Mouse (Mus musculus): ENCODE data around the gene Ninl. TPM values are rescaled to one million over a fixed set of nuclear protein-coding genes. Genes with fewer than 3 reads are reported as not detected.
A peak's percentile ranks its signal among the peaks of the same experiment; 100 is the strongest.
"Not testable (repeated sequence)": the region's sequence is repeated elsewhere in the genome, so short reads cannot be mapped to it uniquely, and the experiment has no call there.

Ninl gene
- polyA plus RNA-seq, 1 experiment from 2014 or later: 5.0 TPM

GRCm38 (mm10) chr2:150910295-150910881, 128.8 kb downstream of the Ninl start:
- H3K36me3 ChIP-seq: no peaks in the 10 kb centered on the region
- no peaks in the 10 kb centered on the region for H3K9me3 ChIP-seq
- peak overlapping the region; percentile 56 for H3K4me3 ChIP-seq
- no peak for ATAC-seq (ENCODE audit: low FRiP score)
- peak overlapping the region; percentile 59 for H3K4me2 ChIP-seq
- no peak overlapping the region for H3K27ac ChIP-seq
- peaks cover 5% of the 10 kb centered on the region for H3K4me1 ChIP-seq (replicated peaks)
- WGBS: 50% methylated on average over 7 of the region's 10 CpGs
- peak overlapping the region; percentile 66; the same call in 1 of the 2 replicates for H3K9ac ChIP-seq
- 0 out of 2 replicates have a peak, but pooled peaks cover 4% of the 10 kb centered on the region for H3K27me3 ChIP-seq

- H3K4me3 ChIP-seq: peak overlapping the region; percentile 56
- H3K4me1 ChIP-seq (replicated peaks): peaks cover 5% of the 10 kb centered on the region
- no peaks in the 10 kb centered on the region for H3K9me3 ChIP-seq
- peak overlapping the region; percentile 66 for H3K9ac ChIP-seq
- peak overlapping the region; percentile 76 for H3K27ac ChIP-seq
- no peaks in the 10 kb centered on the region for H3K36me3 ChIP-seq
- WGBS: under 1% methylated on average over 35 of the region's 35 CpGs
- H3K27me3 ChIP-seq: 0 out of 2 replicates have a peak, but pooled peaks cover 4% of the 10 kb centered on the region
- peak overlapping the region; percentile 59 for H3K4me2 ChIP-seq
- ATAC-seq (ENCODE audit: low FRiP score): peak; percentile 94
Observed at GRCm38 (mm10) chr2:150909429-150910039, 129.6 kb downstream of the Ninl start.

- H3K27me3 ChIP-seq; H3K4me1 ChIP-seq (replicated peaks); H3K36me3 ChIP-seq; H3K27ac ChIP-seq; H3K9me3 ChIP-seq; ATAC-seq (ENCODE audit: low FRiP score); H3K9ac ChIP-seq: not testable (repeated sequence)
- peak overlapping the region; percentile 56 for H3K4me3 ChIP-seq
- peak overlapping the region; percentile 59 for H3K4me2 ChIP-seq
- WGBS: 58% methylated on average over 6 of the region's 6 CpGs
Observed at GRCm38 (mm10) chr2:150908881-150909280, 130.3 kb downstream of the Ninl start.

- peak within 1 kb of the TSS; percentile 96 for H3K9ac ChIP-seq
- peaks cover 22% of the 10 kb centered on the region for H3K4me1 ChIP-seq (replicated peaks)
- H3K4me3 ChIP-seq: peak within 1 kb of the TSS; percentile 96
- 39% methylated on average over 9 of the region's 9 CpGs for WGBS
- 0 out of 2 replicates have a peak, but pooled peaks cover 4% of the 10 kb centered on the region for H3K27me3 ChIP-seq
- ATAC-seq (ENCODE audit: low FRiP score): no peak; the same call in 1 of the 2 replicates
- H3K9me3 ChIP-seq: no peaks in the 10 kb centered on the region
- H3K27ac ChIP-seq: peak within 1 kb of the TSS; percentile 93
- peak within 1 kb of the TSS; percentile 87 for H3K4me2 ChIP-seq
- H3K36me3 ChIP-seq: peaks cover 5% of the 10 kb centered on the region; the same call in 1 of the 2 replicates
Observed at GRCm38 (mm10) chr2:150904936-150905450, 134.2 kb downstream of the Ninl start, which contains the start of gene Gins1. Gins1 (plus strand) TSS chr2:150905400.

GRCm38 (mm10) chr2:150904272-150904935, 134.8 kb downstream of the Ninl start, which contains the start of gene Abhd12:
Abhd12 (minus strand) TSS chr2:150904741.
- Histone ChIP-seq H3K4me2 (peak within 1 kb of the TSS; percentile 87), H3K9ac (peak within 1 kb of the TSS; percentile 96), H3K27me3 (0 out of 2 replicates have a peak, but pooled peaks cover 4% of the 10 kb centered on the region), H3K4me3 (peak within 1 kb of the TSS; percentile 96), H3K4me1 (replicated peaks) (peaks cover 20% of the 10 kb centered on the region), H3K9me3 (no peaks in the 10 kb centered on the region), H3K36me3 (peaks cover 5% of the 10 kb centered on the region; the same call in 1 of the 2 replicates), H3K27ac (peak within 1 kb of the TSS; percentile 93)
- WGBS: under 1% methylated on average over 72 of the region's 72 CpGs
- ATAC-seq (ENCODE audit: low FRiP score): peak; percentile 98

GRCm38 (mm10) chr2:150902347-150902746, 136.8 kb downstream of the Ninl start:
- 84% methylated on average over 8 of the region's 8 CpGs for WGBS
- no peak for ATAC-seq (ENCODE audit: low FRiP score)
- Histone ChIP-seq H3K4me1 (replicated peaks) (peaks cover 25% of the 10 kb centered on the region), H3K9me3 (no peaks in the 10 kb centered on the region), H3K36me3 (peaks cover 5% of the 10 kb centered on the region; the same call in 1 of the 2 replicates), H3K27me3 (0 out of 2 replicates have a peak, but pooled peaks cover under 1% of the 10 kb centered on the region), H3K4me2 (peak overlapping the region; percentile 87), H3K27ac (no peak overlapping the region), H3K9ac (peak overlapping the region; percentile 1; the same call in 1 of the 2 replicates), H3K4me3 (no peak overlapping the region)

- H3K36me3 ChIP-seq: peaks cover 9% of the 10 kb centered on the region
- WGBS: 92% methylated on average over 6 of the region's 6 CpGs
- H3K4me3 ChIP-seq: no peak overlapping the region
- no peak overlapping the region for H3K27ac ChIP-seq
- ATAC-seq (ENCODE audit: low FRiP score): no peak
- no peaks in the 10 kb centered on the region for H3K9me3 ChIP-seq
- peaks cover 25% of the 10 kb centered on the region for H3K4me1 ChIP-seq (replicated peaks)
- H3K9ac ChIP-seq: no peak overlapping the region
- H3K27me3 ChIP-seq: no peaks in the 10 kb centered on the region
- no peak overlapping the region for H3K4me2 ChIP-seq
Observed at GRCm38 (mm10) chr2:150900341-150900740, 138.8 kb downstream of the Ninl start.

- H3K4me2 ChIP-seq: no peak overlapping the region
- H3K9ac ChIP-seq: no peak overlapping the region
- no peaks in the 10 kb centered on the region for H3K9me3 ChIP-seq
- peaks cover 9% of the 10 kb centered on the region for H3K36me3 ChIP-seq
- H3K27me3 ChIP-seq: no peaks in the 10 kb centered on the region
- no peak overlapping the region for H3K4me3 ChIP-seq
- peaks cover 4% of the 10 kb centered on the region; the same call in 1 of the 2 replicates for H3K4me1 ChIP-seq (replicated peaks)
- no peak for ATAC-seq (ENCODE audit: low FRiP score)
- no peak overlapping the region for H3K27ac ChIP-seq
- 82% methylated on average over 7 of the region's 7 CpGs for WGBS
Observed at GRCm38 (mm10) chr2:150895691-150896252, 143.4 kb downstream of the Ninl start.

- WGBS: 86% methylated on average over 2 of the region's 2 CpGs
- Histone ChIP-seq H3K4me1 (replicated peaks) (0 out of 2 replicates have a peak, but pooled peaks cover 4% of the 10 kb centered on the region), H3K36me3 (peaks cover 6% of the 10 kb centered on the region)
Observed at GRCm38 (mm10) chr2:150894617-150895267, 144.4 kb downstream of the Ninl start.

GRCm38 (mm10) chr2:150887370-150887769, 151.8 kb downstream of the Ninl start:
- no peak overlapping the region for H3K4me2 ChIP-seq
- H3K27ac ChIP-seq: no peak overlapping the region
- no peaks in the 10 kb centered on the region for H3K9me3 ChIP-seq
- WGBS: 87% methylated on average over 2 of the region's 2 CpGs
- H3K9ac ChIP-seq: no peak overlapping the region
- H3K4me1 ChIP-seq (replicated peaks): no peaks in the 10 kb centered on the region
- no peak for ATAC-seq (ENCODE audit: low FRiP score)
- no peaks in the 10 kb centered on the region for H3K27me3 ChIP-seq
- no peak overlapping the region for H3K4me3 ChIP-seq
- H3K36me3 ChIP-seq: peaks cover 3% of the 10 kb centered on the region

More at GRCm38 (mm10) chr2:150894617-150895267, 144.4 kb downstream of the Ninl start:
- no peak for ATAC-seq (ENCODE audit: low FRiP score)
- Histone ChIP-seq H3K9me3 (no peaks in the 10 kb centered on the region), H3K4me2 (no peak overlapping the region), H3K4me3 (no peak overlapping the region), H3K27ac (no peak overlapping the region), H3K9ac (no peak overlapping the region), H3K27me3 (no peaks in the 10 kb centered on the region)

GRCm38 (mm10) chr2:150886315-150886714, 152.9 kb downstream of the Ninl start:
- Histone ChIP-seq H3K27me3 (no peaks in the 10 kb centered on the region), H3K9me3 (no peaks in the 10 kb centered on the region), H3K4me2 (no peak overlapping the region), H3K27ac (no peak overlapping the region), H3K9ac (no peak overlapping the region), H3K4me3 (no peak overlapping the region), H3K36me3 (peaks cover 3% of the 10 kb centered on the region), H3K4me1 (replicated peaks) (no peaks in the 10 kb centered on the region)
- no peak for ATAC-seq (ENCODE audit: low FRiP score)

All from hindbrain, embryonic 13.5 days (tissue).